12 mouse cellular contexts compared by ENCODE assay signal in the genomic region with DNA sequence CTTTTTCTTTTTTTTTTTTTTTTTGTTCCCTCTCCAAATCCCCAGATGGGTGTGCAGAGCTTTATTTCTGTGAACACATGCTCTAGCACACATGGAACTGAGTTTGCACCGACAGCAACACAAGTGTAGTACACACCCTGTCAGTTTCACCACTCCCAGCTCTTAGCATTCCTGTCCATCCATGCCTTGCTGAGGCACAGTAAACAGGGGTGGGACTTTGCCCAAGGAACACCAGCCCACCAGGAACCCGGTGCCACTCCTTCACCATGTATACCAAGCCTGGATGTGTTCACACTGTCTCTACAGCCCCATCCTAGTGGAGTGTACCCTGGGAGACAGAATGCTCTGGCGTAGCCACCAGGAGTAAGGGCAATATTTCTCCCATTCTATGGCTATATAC. TPM values are rescaled to one million over a fixed set of nuclear protein-coding genes. Genes with fewer than 3 reads are reported as not detected.
DNase-seq lines count a peak whose midpoint lies in the region; ATAC-seq and TF ChIP-seq lines count a peak whose summit lies in the region.
"Had no signal": no experiment of that assay in that cellular context is flagged by ENCODE, and none has a peak within 500 bp of the region (broad histone marks: within the 10 kb centered on the region; RNA-seq: fewer than 3 reads in every experiment).

No protein-coding gene starts in this region.

- no peak for ATAC-seq in liver, embryonic 12.5 days
- no peak for ATAC-seq in limb, embryonic 15.5 days (ENCODE audit: insufficient number of reproducible peaks, low FRiP score, low TSS enrichment, low read depth)

- no peak overlapping the region for H3K9ac ChIP-seq in liver, embryonic 12.5 days
- H3K9ac ChIP-seq in limb, embryonic 15.5 days = no peak overlapping the region

- WGBS in liver, embryonic 12.5 days (ENCODE audit: insufficient replicate concordance) = 68% methylated on average over 3 of the region's 3 CpGs
- 51% methylated on average over 3 of the region's 3 CpGs for WGBS in limb, embryonic 15.5 days

- no peak for TF ChIP-seq CTCF in E14TG2a.4 (conservative IDR thresholded peaks at IDR 0.05; ENCODE audit: low read length)

- peaks cover 39% of the 10 kb centered on the region for H3K36me3 ChIP-seq in liver, embryonic 12.5 days
- peaks cover 30% of the 10 kb centered on the region for H3K36me3 ChIP-seq in E14TG2a.4 (ENCODE audit: insufficient read depth, low read length)
- peaks cover 34% of the 10 kb centered on the region for H3K36me3 ChIP-seq in limb, embryonic 15.5 days

- H3K4me1 ChIP-seq in liver, embryonic 12.5 days = peaks cover 18% of the 10 kb centered on the region
- H3K4me1 ChIP-seq in E14TG2a.4 (replicated peaks; ENCODE audit: low read depth, low read length) = peaks cover 58% of the 10 kb centered on the region
- H3K4me1 ChIP-seq in limb, embryonic 15.5 days = peaks cover 37% of the 10 kb centered on the region

- DNase-seq in liver = no peak
- peak; percentile 54 for DNase-seq in brain, adult 2 months (ENCODE audit: low read depth, low spot score)
- no peak for DNase-seq in gastrocnemius, postnatal 25 days
- no peak for DNase-seq in embryo, embryonic 10 days (ENCODE audit: low spot score)
- DNase-seq: cerebellum, postnatal 14 days; heart, postnatal 10 days; kidney, adult 18-20 months; thymus, postnatal 4 days had no signal

- no peaks in the 10 kb centered on the region for H3K9me3 ChIP-seq in liver, embryonic 12.5 days (replicated peaks)
- no peaks in the 10 kb centered on the region for H3K9me3 ChIP-seq in E14TG2a.4 (ENCODE audit: low read length)
- no peaks in the 10 kb centered on the region for H3K9me3 ChIP-seq in limb, embryonic 15.5 days

- H3K27ac ChIP-seq in liver, embryonic 12.5 days = no peak overlapping the region
- peak overlapping the region; percentile 63; the same call in 1 of the 2 replicates for H3K27ac ChIP-seq in limb, embryonic 15.5 days

- peaks cover 49% of the 10 kb centered on the region for H3K27me3 ChIP-seq in liver, embryonic 12.5 days (replicated peaks)
- H3K27me3 ChIP-seq in E14TG2a.4 (ENCODE audit: insufficient read depth, low read length) = peaks cover 46% of the 10 kb centered on the region
- no peaks in the 10 kb centered on the region for H3K27me3 ChIP-seq in limb, embryonic 15.5 days

- no peak overlapping the region for H3K4me3 ChIP-seq in liver, embryonic 12.5 days
- H3K4me3 ChIP-seq in E14TG2a.4 (replicated peaks; ENCODE audit: low read length) = peak overlapping the region; percentile 90
- no peak overlapping the region for H3K4me3 ChIP-seq in limb, embryonic 15.5 days

- H3K4me2 ChIP-seq in liver, embryonic 12.5 days = peak overlapping the region; percentile 97
- no peak overlapping the region for H3K4me2 ChIP-seq in limb, embryonic 15.5 days

RNA-seq across cellular contexts. Expression of a gene that starts 0.9 kb away (rescaled TPM):
- polyA plus RNA-seq in liver, embryonic 12.5 days (2016; fragmentation: Nextera tagmentation; extraction: Ambion mirVana) = 0.21 and 0.24 TPM in 2 replicates
- 11.1 TPM in 2 replicates for polyA plus RNA-seq in limb, embryonic 15.5 days (2015; fragmentation: Nextera tagmentation; extraction: Ambion mirVana)
- under 1 TPM; 0.23 to 0.40 TPM for total RNA-seq in gastrocnemius, postnatal 25 days (2021)
- polyA plus RNA-seq: erythroblast, embryonic 14.5 days had no signal

RNA-seq across cellular contexts. Expression of a gene that starts 27.7 kb away (rescaled TPM):
- 2.0 and 2.2 TPM in 2 replicates for polyA plus RNA-seq in liver, embryonic 12.5 days (2016; fragmentation: Nextera tagmentation; extraction: Ambion mirVana)
- 4.1 and 4.2 TPM in 2 replicates for polyA plus RNA-seq in limb, embryonic 15.5 days (2015; fragmentation: Nextera tagmentation; extraction: Ambion mirVana)
- 1 to 10 TPM; 4.1 to 4.9 TPM for total RNA-seq in gastrocnemius, postnatal 25 days (2021)

RNA-seq across cellular contexts. Expression of a gene that starts 31.0 kb away (rescaled TPM):
- 26.4 and 29.7 TPM in 2 replicates for polyA plus RNA-seq in liver, embryonic 12.5 days (2016; fragmentation: Nextera tagmentation; extraction: Ambion mirVana)
- 30.0 and 32.5 TPM in 2 replicates for polyA plus RNA-seq in limb, embryonic 15.5 days (2015; fragmentation: Nextera tagmentation; extraction: Ambion mirVana)
- 10 to 100 TPM; 13.9 to 15.0 TPM for total RNA-seq in gastrocnemius, postnatal 25 days (2021)

RNA-seq across cellular contexts. Expression of a gene that starts 40.4 kb away (rescaled TPM):
- polyA plus RNA-seq in liver, embryonic 12.5 days (2016; fragmentation: Nextera tagmentation; extraction: Ambion mirVana) = 11.5 and 11.7 TPM in 2 replicates
- 22.9 and 25.8 TPM in 2 replicates for polyA plus RNA-seq in limb, embryonic 15.5 days (2015; fragmentation: Nextera tagmentation; extraction: Ambion mirVana)
- 10 to 100 TPM; 51.3 to 63.6 TPM for total RNA-seq in gastrocnemius, postnatal 25 days (2021)
